Mouse (Mus musculus) layer of hippocampus, adult 18-20 months (tissue): ENCODE measurements around the gene Pard3. TPM values are rescaled to one million over a fixed set of nuclear protein-coding genes. Genes with fewer than 3 reads are reported as not detected.
A peak's percentile ranks its signal among the peaks of the same experiment; 100 is the strongest.

ENCODE experiments used
- DNase-seq, 2 experiments: peaks; one replicate each; pipeline ENCODE4 v3.0.0; 2022; ENCODE audit warnings: low spot score in 2 of 2
- total RNA-seq, 2 experiments: library from RNA; stranded (reverse); gene quantifications; 2 replicates each; pipeline ENCODE4 v1.2.3; 2021

The Pard3 gene
- total RNA-seq, 2 experiments from 2014 or later = 23.7 to 24.4 TPM

GRCm38 (mm10) chr8:127226996-127227395, 163.3 kb downstream of the Pard3 start:
- no peak for DNase-seq

GRCm38 (mm10) chr8:127227407-127227806, 163.7 kb downstream of the Pard3 start:
- DNase-seq = peak in 1 of 2 experiments; percentile 41

- DNase-seq = no peak
Measured at GRCm38 (mm10) chr8:127229325-127230232, 165.9 kb downstream of the Pard3 start.

- DNase-seq = no peak
Measured at GRCm38 (mm10) chr8:127230233-127230595, 166.5 kb downstream of the Pard3 start.

GRCm38 (mm10) chr8:127243351-127243750, 179.7 kb downstream of the Pard3 start:
- DNase-seq = no peak

- no peak for DNase-seq
Measured at GRCm38 (mm10) chr8:127243841-127244240, 180.1 kb downstream of the Pard3 start.

GRCm38 (mm10) chr8:127250746-127251145, 187.1 kb downstream of the Pard3 start:
- DNase-seq = no peak

- no peak for DNase-seq
Measured at GRCm38 (mm10) chr8:127251476-127251875, 187.8 kb downstream of the Pard3 start.

GRCm38 (mm10) chr8:127251985-127252384, 188.3 kb downstream of the Pard3 start:
- no peak for DNase-seq

GRCm38 (mm10) chr8:127254625-127255024, 190.9 kb downstream of the Pard3 start:
- DNase-seq = no peak

- DNase-seq = no peak
Measured at GRCm38 (mm10) chr8:127257086-127257485, 193.4 kb downstream of the Pard3 start.

- DNase-seq = no peak
Measured at GRCm38 (mm10) chr8:127261051-127261450, 197.4 kb downstream of the Pard3 start.

GRCm38 (mm10) chr8:127262026-127262425, 198.3 kb downstream of the Pard3 start:
- no peak for DNase-seq

GRCm38 (mm10) chr8:127262436-127262835, 198.7 kb downstream of the Pard3 start:
- no peak for DNase-seq

- no peak for DNase-seq
Measured at GRCm38 (mm10) chr8:127262926-127263325, 199.2 kb downstream of the Pard3 start.

GRCm38 (mm10) chr8:127263457-127263856, 199.8 kb downstream of the Pard3 start:
- DNase-seq = no peak

- no peak for DNase-seq
Measured at GRCm38 (mm10) chr8:127264691-127265470, 201.2 kb downstream of the Pard3 start.

- no peak for DNase-seq
Measured at GRCm38 (mm10) chr8:127266777-127267176, 203.1 kb downstream of the Pard3 start.

- DNase-seq = peak; percentile 7 to 51
Measured at GRCm38 (mm10) chr8:127268239-127269024, 204.7 kb downstream of the Pard3 start.

- no peak for DNase-seq
Measured at GRCm38 (mm10) chr8:127269082-127269747, 205.5 kb downstream of the Pard3 start.

- no peak for DNase-seq
Measured at GRCm38 (mm10) chr8:127271186-127271585, 207.5 kb downstream of the Pard3 start.
